Mouse (Mus musculus) cerebellum, adult 11-12 months (tissue): ENCODE measurements at regions not wholly inside any gene's neighbourhood (a gene's known extent, or its start where the extent isn't known, plus 50 kb on each side); places are given as distances from the start of the nearest gene placed in this dataset.

Experiments used
- DNase-seq: peaks from one replicate; pipeline ENCODE4 v3.0.0; 2022

- DNase-seq, result no peak
Observed at GRCm38 (mm10) chr13:84399345-84400170, 177.5 kb downstream of the Tmem161b start.

DNA sequence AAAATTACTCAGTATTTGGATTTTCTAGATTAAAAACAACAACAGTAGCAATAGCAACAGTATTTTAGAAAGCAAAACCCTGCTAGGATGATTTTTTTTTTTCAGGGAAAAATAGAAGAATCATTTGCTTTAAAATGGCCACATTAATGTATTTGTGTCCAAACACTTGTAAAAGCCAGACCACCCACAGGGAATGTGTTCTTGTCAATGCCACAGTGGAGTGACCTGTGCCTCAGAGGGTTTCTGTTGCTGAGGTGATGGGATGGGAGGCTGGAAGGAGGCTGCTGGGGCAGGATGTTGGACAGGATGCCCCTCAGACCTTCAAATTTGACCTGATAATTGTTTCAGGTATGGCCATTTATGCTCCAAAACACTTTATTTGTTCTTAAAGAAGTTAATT is 178.9 kb downstream of the Tmem161b start:
- no peak for DNase-seq

- peak; percentile 68 for DNase-seq
Observed at GRCm38 (mm10) chr13:84404566-84405194, 182.6 kb downstream of the Tmem161b start.

DNA sequence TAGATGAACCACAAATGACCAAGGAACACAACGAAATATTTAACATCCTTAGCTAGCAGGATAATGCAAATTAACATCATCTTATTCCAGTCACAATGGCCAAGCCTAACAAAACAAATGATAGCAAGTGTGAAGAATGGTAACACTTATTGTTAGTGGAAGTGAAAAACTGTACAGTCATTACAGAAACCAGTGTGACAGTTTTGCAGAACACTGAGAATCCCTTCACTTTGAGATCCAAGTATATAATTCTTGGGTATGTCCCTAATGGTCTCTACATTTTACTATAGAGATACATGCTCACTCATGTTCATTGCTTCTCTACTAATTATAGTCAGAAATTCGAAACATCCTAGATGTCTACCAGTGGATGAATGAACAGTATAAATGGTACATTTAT is 212.3 kb downstream of the Tmem161b start:
- DNase-seq, result no peak

GRCm38 (mm10) chr13:84437586-84438443 is 215.7 kb downstream of the Tmem161b start:
- no peak for DNase-seq

- no peak for DNase-seq
Observed at GRCm38 (mm10) chr13:84438444-84438766, 216.3 kb downstream of the Tmem161b start.

DNA sequence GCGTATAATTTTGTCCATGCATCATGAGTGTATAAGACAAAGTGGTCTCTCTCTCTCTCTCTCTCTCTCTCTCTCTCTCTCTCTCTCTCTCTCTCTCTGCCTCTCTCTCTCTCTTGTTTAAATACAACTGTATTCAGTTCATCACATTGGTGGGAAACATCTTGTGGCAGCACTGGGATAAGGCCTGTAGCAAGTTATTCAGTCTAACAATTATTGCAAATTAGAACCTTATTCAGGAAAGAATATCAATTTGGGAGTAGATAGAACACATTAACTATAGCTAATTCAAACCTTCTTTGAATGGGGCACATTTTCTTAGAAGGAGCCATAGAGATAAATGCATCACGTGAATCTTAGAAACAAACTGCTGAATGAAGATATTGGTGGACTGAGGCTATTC is 226.4 kb downstream of the Tmem161b start:
- no peak for DNase-seq

DNA sequence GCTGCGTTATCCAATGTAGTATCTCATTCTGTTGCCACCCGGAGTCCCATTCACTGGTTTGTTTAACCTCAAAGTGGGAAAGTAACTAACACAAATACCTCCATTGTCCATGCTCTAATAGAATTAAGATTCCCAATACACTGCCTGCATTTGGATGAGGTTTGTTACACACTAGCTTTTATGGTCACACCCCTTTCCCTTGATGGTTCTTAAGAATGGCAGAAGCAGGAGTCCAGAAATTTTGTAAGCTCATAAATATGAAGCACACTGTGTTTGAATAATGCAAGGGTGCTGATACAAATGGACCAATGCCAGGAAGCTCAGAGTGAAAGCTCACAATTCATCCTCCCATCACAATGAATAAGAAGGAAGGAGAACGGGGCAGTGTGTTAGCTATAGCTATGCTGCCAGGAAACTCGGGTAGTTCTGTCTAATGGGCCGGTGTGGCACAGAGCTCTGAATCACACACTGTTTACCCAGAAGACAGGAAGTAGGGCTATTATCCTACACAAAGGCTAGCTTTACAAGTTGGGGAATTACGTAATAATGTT is 227.0 kb downstream of the Tmem161b start:
- peak; percentile 20 for DNase-seq
